Mouse (Mus musculus): ENCODE data around the gene Zfp109. TPM values are rescaled to one million over a fixed set of nuclear protein-coding genes. Genes with fewer than 3 reads are reported as not detected.

Gene Zfp109
- 4.9 and 5.0 TPM in 2 replicates for polyA plus RNA-seq (2012; rRNA removed)

DNA sequence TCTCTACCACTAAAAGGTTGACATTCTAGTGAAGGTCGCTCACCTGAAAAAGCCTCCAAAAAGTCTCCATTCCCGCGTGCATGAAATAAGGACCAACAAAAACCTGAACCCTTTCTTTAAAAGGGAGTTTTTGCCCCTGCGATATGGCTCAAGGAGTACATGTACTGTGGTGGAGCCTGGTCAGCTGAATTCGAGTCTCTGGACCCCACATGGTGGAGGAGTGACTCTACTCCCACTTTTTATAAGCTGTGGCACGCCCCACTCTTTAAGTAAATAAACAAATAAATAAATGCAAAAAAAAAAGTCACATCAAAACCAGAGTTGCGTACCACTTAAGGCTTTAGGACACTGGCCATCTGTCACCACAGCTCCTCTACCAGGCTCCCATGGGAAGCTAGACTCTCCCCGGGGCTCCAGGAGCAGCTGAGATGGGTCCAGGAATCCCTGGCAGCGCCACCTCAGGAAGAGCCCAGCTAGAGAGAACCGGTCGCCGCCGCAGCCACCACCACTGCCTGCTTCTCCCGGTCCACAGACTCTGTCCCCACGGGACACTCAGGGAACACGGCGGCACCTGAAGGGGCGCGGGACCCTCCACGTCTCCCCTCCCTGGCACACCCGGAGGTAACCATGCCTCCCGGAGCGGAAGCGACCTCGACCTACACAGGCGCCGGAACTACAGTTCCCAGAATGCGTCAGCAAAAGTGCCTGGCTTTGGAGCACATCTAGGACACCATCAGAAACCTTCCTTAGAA, at the start of gene Zfp109:
Gene Zfp109 (minus strand): TSS at position 521 of the 752 bp plus-strand sequence.

DNA sequence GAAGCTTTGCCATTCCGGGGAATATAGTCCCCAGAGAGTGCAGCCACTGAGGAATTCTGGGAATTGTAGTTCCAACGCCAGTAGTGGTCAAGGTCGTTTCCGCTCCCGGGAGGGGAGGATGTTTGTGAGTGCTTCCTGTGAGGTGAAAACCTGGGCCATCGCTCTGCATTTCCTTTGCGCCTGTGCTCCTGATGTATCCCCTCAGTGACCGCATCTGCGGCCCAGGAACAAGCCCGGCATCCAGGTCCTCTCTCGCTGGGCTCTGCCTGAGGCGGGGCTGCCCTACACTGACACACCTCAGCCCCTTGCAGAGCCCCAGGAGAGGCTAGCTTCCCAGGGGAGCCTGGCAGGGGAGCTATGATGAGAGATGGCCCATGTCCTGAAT, 32.9 kb upstream of the Zfp109 start, which contains the start of gene Zfp93:
Gene Zfp93 (plus strand): TSS at position 133 of the 385 bp plus-strand sequence.

DNA sequence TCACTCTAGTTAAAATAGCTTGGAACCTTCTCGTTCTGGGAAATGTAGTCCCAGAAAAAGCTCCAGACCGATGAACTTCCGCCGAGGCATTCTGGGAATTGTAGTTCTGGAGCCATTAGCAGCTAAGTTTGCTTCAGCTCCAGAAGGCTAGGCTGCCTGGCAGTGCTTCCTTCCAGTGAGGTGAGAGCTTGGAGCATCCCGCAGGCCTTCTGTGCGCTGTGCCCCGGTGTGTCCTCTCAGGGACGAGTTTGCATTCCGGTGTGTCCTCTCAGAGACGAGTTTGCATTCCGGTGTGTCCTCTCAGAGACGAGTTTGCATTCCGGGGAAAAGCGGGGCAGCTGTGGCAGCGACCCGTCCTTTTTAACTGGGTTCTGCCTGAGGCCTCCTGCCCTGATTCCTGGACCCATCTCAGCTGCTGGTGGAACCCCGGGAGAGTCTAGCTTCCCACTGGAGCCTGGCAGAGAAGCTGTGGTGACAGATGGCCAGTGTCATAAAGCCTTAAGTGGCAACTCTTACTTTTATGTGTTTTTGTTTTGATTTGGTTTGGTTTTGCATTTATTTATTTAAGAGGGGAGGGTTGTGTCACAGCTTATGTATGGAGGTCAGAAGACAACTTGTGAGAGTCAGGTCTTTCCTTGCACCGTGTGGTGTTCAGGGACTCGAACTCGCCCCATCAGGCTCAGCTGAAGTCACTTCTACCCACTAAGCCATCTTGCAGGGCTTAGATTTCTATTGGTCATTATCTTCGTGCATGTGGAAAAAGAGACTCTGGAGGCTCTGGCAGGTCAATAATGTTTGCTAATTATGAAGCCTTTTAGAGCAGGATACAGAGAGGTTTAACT, 17.5 kb upstream of the Zfp109 start, which contains the start of gene Zfp108:
Gene Zfp108 (plus strand): TSS at position 162 of the 842 bp plus-strand sequence.

DNA sequence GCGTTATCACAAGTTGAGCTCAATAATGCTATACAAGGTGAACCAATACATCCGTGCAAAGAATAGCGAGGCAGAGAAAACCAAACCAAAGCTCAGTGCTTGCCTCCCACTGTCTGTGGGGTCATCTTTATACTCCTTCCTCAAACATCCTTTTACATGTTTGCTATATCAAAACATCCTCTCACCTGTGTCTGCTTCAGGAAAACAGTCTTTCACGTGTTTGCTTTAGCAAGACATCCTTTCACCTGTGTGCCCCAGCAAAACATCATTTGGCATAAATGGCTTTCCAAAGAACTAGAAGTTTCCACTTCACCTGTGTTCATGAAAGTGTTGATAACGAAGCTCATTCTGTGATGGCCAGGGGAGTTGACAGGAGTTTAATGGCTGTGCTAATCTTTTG, 26.0 kb downstream of the Zfp109 start, which contains the start of gene Zfp111:
Gene Zfp111 (minus strand): TSS at position 101 of the 400 bp plus-strand sequence.

Other genes starting within 250 kb of the Zfp109 start
- gene V1rd19, start 235.9 kb downstream of the Zfp109 start, polyA plus RNA-seq (2012; rRNA removed), result not detected in 2 replicates
- gene Vmn1r183, start 184.3 kb downstream of the Zfp109 start, polyA plus RNA-seq (2012; rRNA removed), result not detected in 2 replicates
- gene Zfp180, start 155.6 kb downstream of the Zfp109 start, polyA plus RNA-seq (2012; rRNA removed), result 39.2 and 39.8 TPM in 2 replicates
- gene Zfp112, start 125.2 kb downstream of the Zfp109 start, polyA plus RNA-seq (2012; rRNA removed), result 6.9 and 7.5 TPM in 2 replicates
- gene Zfp235, start 103.4 kb downstream of the Zfp109 start, polyA plus RNA-seq (2012; rRNA removed), result 18.3 and 18.8 TPM in 2 replicates
- 2.6 and 2.9 TPM in 2 replicates for gene Zfp114, start 62.5 kb downstream of the Zfp109 start, polyA plus RNA-seq (2012; rRNA removed)
- 4.1 and 4.3 TPM in 2 replicates for gene Zfp111, start 26.1 kb downstream of the Zfp109 start, polyA plus RNA-seq (2012; rRNA removed)
- 4.7 and 5.5 TPM in 2 replicates for gene Zfp108, start 17.2 kb upstream of the Zfp109 start, polyA plus RNA-seq (2012; rRNA removed)
- gene Zfp93, start 32.9 kb upstream of the Zfp109 start, polyA plus RNA-seq (2012; rRNA removed), result 8.3 and 8.5 TPM in 2 replicates
- gene Zfp61, start 63.7 kb upstream of the Zfp109 start, polyA plus RNA-seq (2012; rRNA removed), result 38.1 and 39.7 TPM in 2 replicates
- gene Zfp94, start 79.1 kb upstream of the Zfp109 start, polyA plus RNA-seq (2012; rRNA removed), result 24.7 and 24.9 TPM in 2 replicates
- 0.13 and 0.32 TPM in 2 replicates for gene Tescl, start 96.4 kb upstream of the Zfp109 start, polyA plus RNA-seq (2012; rRNA removed)
- 0.03 and 0.09 TPM in 2 replicates for gene Lypd5, start 111.6 kb upstream of the Zfp109 start, polyA plus RNA-seq (2012; rRNA removed)
- 1.1 and 1.7 TPM in 2 replicates for gene Kcnn4, start 132.7 kb upstream of the Zfp109 start, polyA plus RNA-seq (2012; rRNA removed)
- gene Smg9, start 162.1 kb upstream of the Zfp109 start, polyA plus RNA-seq (2012; rRNA removed), result 51.8 and 59.2 TPM in 2 replicates
- gene Irgc1, start 214.7 kb upstream of the Zfp109 start, polyA plus RNA-seq (2012; rRNA removed), result 0.03 TPM in 1 of 2 replicates, not detected in the other
- gene Plaur, start 224.9 kb upstream of the Zfp109 start, polyA plus RNA-seq (2012; rRNA removed), result 2.1 and 2.9 TPM in 2 replicates
- 224 and 262 TPM in 2 replicates for gene Cadm4, start 244.5 kb upstream of the Zfp109 start, polyA plus RNA-seq (2012; rRNA removed)

Data from central nervous system, embryonic 18 days (tissue).